ENCODE assay signal across 18 mouse cellular contexts in the genomic region with DNA sequence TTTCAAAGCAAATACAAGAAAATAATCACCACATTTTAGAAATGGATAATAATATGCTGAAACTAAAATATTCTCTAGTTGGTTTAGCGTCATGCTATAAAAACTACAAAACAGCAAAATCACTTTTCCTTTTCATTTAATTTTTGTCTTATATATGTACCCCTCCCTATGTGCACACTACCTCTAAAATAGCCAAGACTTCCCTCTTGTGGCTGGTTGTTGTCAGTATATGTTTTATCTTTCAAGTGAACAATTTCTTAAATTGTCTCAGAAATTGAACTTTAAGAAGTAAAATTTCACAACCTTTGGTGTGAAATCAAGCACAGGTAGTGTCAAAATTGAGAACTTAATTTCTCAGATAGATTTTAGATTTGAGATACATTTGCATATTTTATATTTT.
DNase-seq lines count a peak whose midpoint lies in the region; ATAC-seq and TF ChIP-seq lines count a peak whose summit lies in the region.
"Had no signal": no experiment of that assay in that cellular context is flagged by ENCODE, and none has a peak within 500 bp of the region (broad histone marks: within the 10 kb centered on the region; RNA-seq: fewer than 3 reads in every experiment).

No protein-coding gene starts in this region.

- H3K4me2 ChIP-seq in heart, embryonic 12.5 days: no peak overlapping the region
- no peak overlapping the region for H3K4me2 ChIP-seq in lung, embryonic 14.5 days
- H3K4me2 ChIP-seq: heart, embryonic 11.5 days; limb, embryonic 12.5 days; liver, embryonic 13.5 days; neural tube, embryonic 13.5 days had no signal

- DNase-seq in cerebellum, postnatal 10 days: peak; percentile 5 to 16
- no peak for DNase-seq in cerebellum, adult 18-20 months
- DNase-seq in heart, adult 2 months: no peak
- DNase-seq in lung, embryonic 14.5 days: peak; percentile 30
- DNase-seq in lung, adult 2 months: no peak
- peak; percentile 41 for DNase-seq in brain, adult 2 months (ENCODE audit: low read depth, low spot score)
- no peak for DNase-seq in thymus, adult 2 months
- DNase-seq: adrenal gland, postnatal 14 days; cerebellum, adult 8-10 months; gastrocnemius, postnatal 36 days; heart, postnatal 36 days; kidney, adult 9 months; liver, embryonic 13.5 days; lung, postnatal 10 days had no signal

- no peaks in the 10 kb centered on the region for H3K9me3 ChIP-seq in heart, embryonic 12.5 days (replicated peaks)
- no peaks in the 10 kb centered on the region for H3K9me3 ChIP-seq in lung, embryonic 14.5 days (ENCODE audit: low read depth, low read length)
- H3K9me3 ChIP-seq: limb, embryonic 12.5 days; liver, embryonic 13.5 days; neural tube, embryonic 13.5 days had no signal

- H3K4me3 ChIP-seq in heart, adult 2 months: no peak overlapping the region
- no peak overlapping the region for H3K4me3 ChIP-seq in heart, embryonic 12.5 days
- no peak overlapping the region for H3K4me3 ChIP-seq in lung, embryonic 14.5 days (ENCODE audit: low read depth, low read length)
- no peak overlapping the region for H3K4me3 ChIP-seq in lung, adult 2 months (replicated peaks; ENCODE audit: extremely low read depth, low read depth, low read length)
- H3K4me3 ChIP-seq in thymus, adult 2 months (ENCODE audit: control insufficient read depth, insufficient read depth, low read length): no peak overlapping the region
- H3K4me3 ChIP-seq: limb, embryonic 12.5 days; liver, embryonic 13.5 days; neural tube, embryonic 13.5 days had no signal

- peak; percentile 13; the same call in 1 of the 2 replicates for TF ChIP-seq CTCF in heart, adult 2 months (IDR thresholded peaks at IDR 0.05)
- peak; percentile 29 for TF ChIP-seq CTCF in lung, embryonic 14.5 days (IDR thresholded peaks at IDR 0.05; ENCODE audit: low read depth)
- no peak for TF ChIP-seq CTCF in lung, adult 2 months (IDR thresholded peaks at IDR 0.05; ENCODE audit: insufficient read depth, low read length)
- no peak for TF ChIP-seq CTCF in thymus, adult 2 months (IDR thresholded peaks at IDR 0.05; ENCODE audit: borderline replicate concordance, control insufficient read depth, extremely low read depth, insufficient read depth, low read length, poor library complexity)

- no peak for TF ChIP-seq POLR2A in heart, adult 2 months (IDR thresholded peaks at IDR 0.05; ENCODE audit: insufficient read depth, low read depth, low read length)
- TF ChIP-seq POLR2A in lung, adult 2 months (IDR thresholded peaks at IDR 0.05; ENCODE audit: borderline replicate concordance, extremely low read depth, low read depth, low read length): no peak
- no peak for TF ChIP-seq POLR2A in thymus, adult 2 months (IDR thresholded peaks at IDR 0.05; ENCODE audit: control insufficient read depth, extremely low read depth, insufficient read depth, low read length, poor library complexity)

- WGBS in heart, adult 2 months: 68% methylated on average over 1 of the region's 1 CpGs
- 83% methylated on average over 1 of the region's 1 CpGs for WGBS in heart, embryonic 12.5 days
- WGBS in lung, embryonic 14.5 days: 79% methylated on average over 1 of the region's 1 CpGs
- WGBS in lung, adult 2 months: 92% methylated on average over 1 of the region's 1 CpGs
- 91% methylated on average over 1 of the region's 1 CpGs for WGBS in thymus, adult 2 months

- ATAC-seq in heart, embryonic 12.5 days (ENCODE audit: insufficient number of reproducible peaks, low FRiP score): no peak
- ATAC-seq in lung, embryonic 14.5 days (ENCODE audit: insufficient read depth): no peak

- H3K27me3 ChIP-seq in heart, adult 2 months (ENCODE audit: control insufficient read depth, insufficient read depth, low read length): no peaks in the 10 kb centered on the region
- no peaks in the 10 kb centered on the region for H3K27me3 ChIP-seq in heart, embryonic 12.5 days (replicated peaks)
- no peaks in the 10 kb centered on the region for H3K27me3 ChIP-seq in lung, embryonic 14.5 days (ENCODE audit: insufficient read depth, low read length)
- H3K27me3 ChIP-seq in thymus, adult 2 months (ENCODE audit: control insufficient read depth, insufficient read depth, low read length): no peaks in the 10 kb centered on the region
- H3K27me3 ChIP-seq: limb, embryonic 12.5 days; liver, embryonic 13.5 days; neural tube, embryonic 13.5 days had no signal

- no peak overlapping the region for H3K9ac ChIP-seq in heart, adult 2 months (ENCODE audit: low read depth, low read length)
- H3K9ac ChIP-seq in heart, embryonic 12.5 days: no peak overlapping the region
- no peak overlapping the region for H3K9ac ChIP-seq in lung, embryonic 14.5 days
- H3K9ac ChIP-seq: limb, embryonic 12.5 days; liver, embryonic 13.5 days; neural tube, embryonic 13.5 days had no signal

- H3K79me2 ChIP-seq in heart, adult 2 months (replicated peaks; ENCODE audit: control insufficient read depth, insufficient read depth, low read length): no peaks in the 10 kb centered on the region

- no peak for TF ChIP-seq EP300 in heart, adult 2 months (IDR thresholded peaks at IDR 0.05; ENCODE audit: insufficient read depth, low read depth, low read length)

- intact Hi-C loops in heart, adult 2 months (cut with DNase I): no loop called here

- H3K27ac ChIP-seq in heart, adult 2 months: no peak overlapping the region
- no peak overlapping the region for H3K27ac ChIP-seq in heart, embryonic 12.5 days (ENCODE audit: poor library complexity, severe bottlenecking)
- H3K27ac ChIP-seq in lung, embryonic 14.5 days (ENCODE audit: low read depth): no peak overlapping the region
- H3K27ac ChIP-seq in thymus, adult 2 months (ENCODE audit: control insufficient read depth, insufficient read depth, low read length): no peak overlapping the region
- H3K27ac ChIP-seq: limb, embryonic 12.5 days; liver, embryonic 13.5 days; neural tube, embryonic 13.5 days had no signal

- H3K4me1 ChIP-seq in heart, adult 2 months (ENCODE audit: control insufficient read depth, insufficient read depth, low read length): no peaks in the 10 kb centered on the region
- H3K4me1 ChIP-seq in heart, embryonic 12.5 days (replicated peaks): no peaks in the 10 kb centered on the region
- H3K4me1 ChIP-seq in lung, embryonic 14.5 days (ENCODE audit: insufficient read depth): no peaks in the 10 kb centered on the region
- H3K4me1 ChIP-seq in lung, adult 2 months (ENCODE audit: control insufficient read depth, insufficient read depth, low read length): no peaks in the 10 kb centered on the region
- no peaks in the 10 kb centered on the region for H3K4me1 ChIP-seq in thymus, adult 2 months (replicated peaks; ENCODE audit: control insufficient read depth, insufficient read depth, low read length)
- H3K4me1 ChIP-seq: limb, embryonic 12.5 days; liver, embryonic 13.5 days; neural tube, embryonic 13.5 days had no signal

- no peaks in the 10 kb centered on the region for H3K36me3 ChIP-seq in heart, adult 2 months (ENCODE audit: control insufficient read depth, insufficient read depth, low read length)
- no peaks in the 10 kb centered on the region for H3K36me3 ChIP-seq in heart, embryonic 12.5 days
- H3K36me3 ChIP-seq in lung, embryonic 14.5 days (ENCODE audit: insufficient read depth): no peaks in the 10 kb centered on the region
- H3K36me3 ChIP-seq in thymus, adult 2 months (ENCODE audit: control insufficient read depth, insufficient read depth, low read length): no peaks in the 10 kb centered on the region
- H3K36me3 ChIP-seq: limb, embryonic 12.5 days; liver, embryonic 13.5 days; neural tube, embryonic 13.5 days had no signal

Comparison
In these comparisons a context has a peak if more than half of its experiments do, and no peak if none do; other contexts are left out.
1. DNase-seq: peak in cerebellum, postnatal 10 days (2 of 2), lung, embryonic 14.5 days (single experiment) and brain, adult 2 months (single experiment); none in cerebellum, adult 18-20 months (0 of 2), heart, adult 2 months (0 of 2), lung, adult 2 months (single experiment) and thymus, adult 2 months (single experiment).
2. CTCF ChIP-seq: peak in heart, adult 2 months (single experiment) and lung, embryonic 14.5 days (single experiment); none in lung, adult 2 months (single experiment) and thymus, adult 2 months (single experiment).